Mouse (Mus musculus) T-helper 17 cell (primary cell): ENCODE measurements around the gene Trim80.
"Not testable (repeated sequence)": the region's sequence is repeated elsewhere in the genome, so short reads cannot be mapped to it uniquely, and the experiment has no call there.

Experiments
- in situ Hi-C, 2 experiments: fragments of 300-600 bp; cut with MboI, MseI; formaldehyde crosslinking; loops; 1 replicate in 1 of 2; 2 replicates in 1 of 2; pipeline ENCODE4 v1.15.1; 2025; ENCODE audit warnings: high pct_unique_total_duplicates in 2 of 2

The Trim80 gene

DNA sequence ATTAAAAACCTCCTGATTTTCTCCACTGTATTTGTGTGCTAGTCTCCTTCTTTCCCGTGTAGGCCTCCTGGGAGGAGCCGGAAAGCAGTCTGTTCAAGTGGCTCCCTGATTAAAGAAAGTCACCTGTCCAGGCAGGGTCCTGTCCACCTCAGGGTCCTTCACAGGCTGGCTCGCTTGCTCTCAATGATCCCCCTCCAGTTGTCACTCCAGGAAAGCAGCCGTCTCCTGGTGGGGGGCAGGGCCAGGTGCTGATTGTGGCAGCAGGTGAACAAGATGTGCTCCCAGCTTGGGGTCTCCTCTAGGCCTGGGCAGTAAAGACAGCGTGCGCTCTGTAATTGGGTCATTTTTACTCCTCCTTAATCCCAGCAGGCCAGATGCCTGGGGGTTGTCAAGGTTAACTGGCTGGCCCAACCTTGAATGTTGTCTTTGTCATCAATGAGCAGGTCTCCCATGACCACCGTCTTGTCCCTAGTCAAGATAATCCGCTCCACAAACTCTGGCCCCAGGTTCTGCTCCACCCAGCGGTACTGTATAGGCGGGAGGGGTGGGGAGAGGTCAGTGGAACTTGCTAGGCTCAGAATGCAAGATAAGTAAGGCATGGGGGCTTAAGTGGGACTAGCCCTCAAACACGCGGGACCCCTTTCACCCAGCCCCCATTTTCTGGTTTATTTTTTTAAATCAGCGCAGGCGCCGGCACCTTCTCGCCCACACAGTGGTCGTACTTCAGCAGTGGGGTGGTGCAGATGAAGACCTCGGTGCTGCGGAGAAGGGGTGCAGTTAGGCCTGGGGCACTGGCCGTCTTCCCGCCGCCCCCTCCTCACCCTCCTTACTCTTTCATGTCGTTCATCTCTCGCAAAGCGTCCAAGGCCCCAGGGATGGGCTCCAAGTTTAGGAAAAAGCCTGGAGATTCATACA is 50.4 kb downstream of the Trim80 start:
- in situ Hi-C loops = no loop called here

GRCm38 (mm10) chr11:115491356-115492083 is 51.2 kb downstream of the Trim80 start, which contains the start of gene Nt5c:
TSS of gene Nt5c (minus strand) at chr11:115491862.
- in situ Hi-C loops = no loop called here

GRCm38 (mm10) chr11:115492387-115492786 is 52.0 kb downstream of the Trim80 start:
- in situ Hi-C loops = no loop called here

GRCm38 (mm10) chr11:115496559-115496958 is 56.2 kb downstream of the Trim80 start:
- in situ Hi-C loops = not testable (repeated sequence)
